Mouse (Mus musculus) granulocyte monocyte progenitor cell, adult 5-6 weeks (primary cell): ENCODE data around the gene Spata31d1b. TPM values are rescaled to one million over a fixed set of nuclear protein-coding genes. Genes with fewer than 3 reads are reported as not detected.
"Not testable (repeated sequence)": the region's sequence is repeated elsewhere in the genome, so short reads cannot be mapped to it uniquely, and the experiment has no call there.

Experiments used
- ATAC-seq: replicated peaks from 2 replicates; pipeline ENCODE4 v1.8.0; 2016; ENCODE audit warnings: mild to moderate bottlenecking, moderate TSS enrichment, inconsistent platforms; ENCODE audit not compliant: poor library complexity, severe bottlenecking
- total RNA-seq, 2 experiments: library from RNA; stranded (forward) in 1 of 2; stranded (reverse) in 1 of 2; fragments of 200-712, 200-1000 nt in 1 of 2; fragments of >200 nt in 1 of 2; fragmentation: Nextera tagmentation in 1 of 2; gene quantifications; 2 replicates each; pipeline ENCODE4 v1.2.3; 2014 to 2017

Spata31d1b gene
- total RNA-seq, 2 experiments from 2014 or later: not detected

DNA sequence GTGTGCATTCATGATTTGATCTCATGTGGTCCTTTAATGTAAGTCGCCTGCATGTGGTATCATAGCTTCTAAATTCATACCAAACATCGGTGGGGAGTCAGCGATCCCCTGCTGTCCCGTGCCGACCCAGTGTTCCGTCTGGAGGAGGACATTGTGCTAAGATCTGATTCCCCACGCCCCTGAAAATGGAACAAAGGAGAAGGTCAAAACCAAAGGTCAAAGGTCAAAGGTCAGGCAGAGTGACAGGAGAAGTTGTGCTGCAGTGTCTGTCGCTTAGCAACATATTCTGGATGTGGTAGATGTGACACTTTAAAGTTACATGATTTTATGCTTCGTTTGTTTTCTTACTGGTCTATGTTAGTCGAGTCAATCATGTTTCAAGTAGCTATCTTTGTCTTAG lies 20.6 kb upstream of the Spata31d1b start:
- no peak for ATAC-seq

DNA sequence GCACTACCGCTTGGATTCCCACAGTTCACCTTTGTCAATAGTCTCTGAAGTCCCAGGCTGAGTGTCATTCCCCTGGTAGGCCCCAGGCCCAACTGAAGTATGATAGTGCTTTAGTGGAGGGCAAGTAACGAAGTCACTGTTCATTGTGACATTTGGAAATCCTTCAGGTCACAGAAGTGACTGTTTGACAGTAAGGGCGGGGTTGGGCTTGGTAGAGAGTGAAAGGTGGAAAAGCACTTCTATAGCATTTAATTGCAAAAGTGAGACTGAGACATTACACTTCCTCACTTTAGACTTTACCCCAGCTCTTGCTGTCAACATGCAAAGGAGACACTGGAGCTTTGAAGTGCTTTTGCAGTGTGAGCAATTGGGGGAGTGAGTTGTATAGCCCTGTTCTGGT lies 18.1 kb upstream of the Spata31d1b start, which contains the start of gene 4921517D22Rik:
4921517D22Rik (minus strand) TSS at position 101 of the 400 bp plus-strand sequence.
- ATAC-seq: no peak

- ATAC-seq: no peak
Observed at GRCm38 (mm10) chr13:59695781-59696180, 16.3 kb upstream of the Spata31d1b start.

DNA sequence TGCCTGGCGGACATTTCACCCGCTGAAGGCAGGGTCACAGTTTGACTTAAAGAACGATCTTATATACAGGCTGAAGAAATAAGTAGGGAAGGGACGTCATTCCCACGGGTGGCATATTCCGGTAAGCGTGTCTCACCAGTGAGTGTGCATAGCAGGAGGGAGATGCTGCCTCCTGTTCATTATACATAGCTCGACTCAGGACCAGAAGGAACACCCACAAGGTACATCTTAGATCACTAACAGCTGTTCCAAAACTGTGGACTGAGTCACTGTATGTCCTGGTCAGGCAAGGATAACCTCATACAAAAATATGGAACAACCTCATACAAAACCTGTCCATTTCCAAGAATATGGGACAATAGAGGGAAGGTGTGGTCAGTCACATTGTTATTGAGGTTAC lies 13.0 kb upstream of the Spata31d1b start:
- 0 out of 2 replicates have a peak, but pooled peaks have one; percentile 23 for ATAC-seq

- ATAC-seq: not testable (repeated sequence)
Observed at GRCm38 (mm10) chr13:59700137-59700536, 11.9 kb upstream of the Spata31d1b start.

- ATAC-seq: no peak
Observed at GRCm38 (mm10) chr13:59703514-59703913, 8.6 kb upstream of the Spata31d1b start.

DNA sequence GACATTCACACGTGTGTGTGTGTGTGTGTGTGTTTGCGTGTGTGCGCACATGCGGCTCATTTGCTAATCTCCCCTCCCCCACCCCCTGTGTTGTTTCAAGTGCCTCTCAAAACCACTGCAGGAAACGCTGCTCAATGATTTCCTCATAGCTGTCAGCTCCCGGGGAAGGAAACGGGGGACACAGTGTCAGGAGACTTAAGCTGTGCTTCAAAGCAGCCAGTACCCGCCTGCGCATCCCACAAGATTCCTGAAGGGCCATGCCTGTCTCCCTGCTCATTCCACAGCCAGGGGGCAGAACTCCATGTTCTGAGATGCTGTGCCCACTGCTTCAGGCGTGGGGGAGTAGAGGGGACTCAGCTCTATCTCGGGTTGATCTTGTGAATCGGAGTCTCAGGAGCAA lies 7.5 kb upstream of the Spata31d1b start:
- ATAC-seq: peak; percentile 82

- no peak for ATAC-seq
Observed at GRCm38 (mm10) chr13:59710230-59710629, 1.9 kb upstream of the Spata31d1b start, which contains the start of gene Spata31d1a. Spata31d1a (minus strand) TSS chr13:59710330.

GRCm38 (mm10) chr13:59713710-59714109 lies 1.6 kb downstream of the Spata31d1b start:
- no peak for ATAC-seq

GRCm38 (mm10) chr13:59718857-59719440 lies 6.9 kb downstream of the Spata31d1b start:
- peak; percentile 22; the same call in 1 of the 2 replicates for ATAC-seq

DNA sequence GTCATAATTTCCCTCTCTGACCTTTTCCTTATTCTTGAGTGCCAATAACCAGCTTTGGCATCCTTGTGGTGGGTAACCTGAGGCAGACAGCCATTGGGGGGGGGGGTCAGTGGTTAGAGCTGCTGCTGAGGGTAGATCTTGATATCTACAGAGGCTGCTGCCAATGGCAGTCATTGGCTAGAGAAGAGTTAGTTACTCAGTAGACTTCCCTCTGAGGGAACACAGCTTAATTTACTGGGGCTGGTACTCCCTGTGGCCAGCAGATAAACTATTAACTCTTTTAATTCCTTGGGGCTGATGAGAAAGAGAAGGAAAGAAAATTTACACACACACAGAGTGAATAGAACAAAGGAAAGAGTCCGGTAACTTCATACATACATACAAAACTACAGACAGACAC lies 7.4 kb downstream of the Spata31d1b start:
- no peak for ATAC-seq

GRCm38 (mm10) chr13:59722089-59722488 lies 10.0 kb downstream of the Spata31d1b start:
- ATAC-seq: not testable (repeated sequence)

DNA sequence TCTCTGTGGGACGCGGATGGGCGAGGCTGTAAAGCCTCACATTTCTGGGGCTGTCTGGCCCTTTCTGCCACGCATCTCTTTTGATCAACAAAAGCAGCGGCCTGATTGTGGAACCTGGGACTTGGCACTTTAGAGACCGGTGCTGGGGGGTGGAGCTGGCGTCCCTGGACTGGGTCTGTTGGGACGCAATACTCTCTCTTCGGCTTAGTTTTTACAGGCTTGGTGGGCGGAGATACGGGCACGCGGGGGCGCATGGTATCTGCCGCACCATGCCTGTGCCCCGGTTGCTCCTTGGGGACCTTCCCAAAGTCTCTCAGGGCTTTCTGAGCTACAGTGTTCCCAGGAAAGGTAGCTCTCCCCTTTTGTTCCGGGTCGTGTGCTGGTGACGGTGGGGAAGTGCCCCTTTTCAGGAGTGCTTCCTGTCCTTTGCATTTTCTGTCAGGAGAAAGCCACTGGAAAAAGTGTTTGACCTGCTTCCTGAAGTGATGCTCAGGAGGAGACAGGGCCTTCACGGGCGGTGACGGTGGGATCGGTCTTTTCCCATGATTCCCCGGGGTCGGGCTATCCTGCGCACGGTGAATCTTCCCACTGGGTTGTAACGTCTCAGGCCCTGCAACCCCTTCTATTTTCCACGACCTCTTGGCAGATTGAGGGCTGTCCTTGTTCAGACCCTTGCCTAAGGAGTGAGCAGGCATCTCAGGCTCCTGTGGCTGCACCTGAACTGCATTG lies 14.2 kb downstream of the Spata31d1b start:
- ATAC-seq: no peak; the same call in 1 of the 2 replicates

GRCm38 (mm10) chr13:59728378-59729093 lies 16.5 kb downstream of the Spata31d1b start:
- ATAC-seq: peak; percentile 93

GRCm38 (mm10) chr13:59731652-59732051 lies 19.6 kb downstream of the Spata31d1b start, which contains the start of gene Spata31d1d:
Spata31d1d (minus strand) TSS chr13:59731752.
- ATAC-seq: no peak

GRCm38 (mm10) chr13:59733936-59734335 lies 21.9 kb downstream of the Spata31d1b start:
- ATAC-seq: no peak

GRCm38 (mm10) chr13:59734347-59734746 lies 22.3 kb downstream of the Spata31d1b start:
- 0 out of 2 replicates have a peak, but pooled peaks have one; percentile 12 for ATAC-seq

- ATAC-seq: peak; percentile 79
Observed at GRCm38 (mm10) chr13:59735190-59735589, 23.1 kb downstream of the Spata31d1b start.

DNA sequence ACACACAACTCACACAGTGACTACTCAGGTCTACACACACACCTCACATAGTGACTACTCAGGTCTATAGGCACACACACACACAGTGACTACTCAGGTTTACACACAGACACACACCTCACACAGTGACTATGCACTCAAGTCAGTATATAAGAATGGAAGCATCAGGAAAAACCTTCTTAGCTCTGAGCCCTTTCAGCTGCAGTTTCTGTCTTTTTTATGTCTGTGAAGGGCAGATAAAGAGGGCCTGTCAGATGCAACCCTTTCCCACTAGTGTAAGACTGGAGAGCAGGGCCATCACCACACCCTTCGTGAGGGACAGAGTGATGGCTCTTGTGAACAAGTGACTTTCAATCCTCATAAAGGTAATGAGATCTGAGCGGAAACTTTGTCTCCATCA lies 26.4 kb downstream of the Spata31d1b start:
- ATAC-seq: no peak

DNA sequence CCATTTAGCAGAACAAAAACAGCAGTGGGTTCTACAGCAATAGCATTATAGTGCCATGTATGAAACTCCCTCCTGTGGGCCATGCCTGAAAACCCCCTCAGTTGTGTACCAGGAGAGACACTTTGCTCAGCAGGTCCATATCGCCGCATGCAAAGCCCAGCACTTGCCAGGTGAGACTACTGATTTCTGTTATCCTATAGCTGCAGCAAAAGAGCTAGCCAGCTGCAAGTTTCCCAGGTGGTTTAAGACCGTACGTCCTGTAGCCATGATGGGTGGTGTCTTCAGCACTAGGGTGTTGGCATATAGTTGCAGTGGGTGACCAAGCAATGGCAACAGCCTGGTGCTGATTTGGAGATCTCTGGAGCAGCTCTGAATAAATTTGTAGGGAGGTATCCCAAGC lies 27.3 kb downstream of the Spata31d1b start:
- ATAC-seq: no peak

GRCm38 (mm10) chr13:59741096-59741495 lies 29.0 kb downstream of the Spata31d1b start:
- ATAC-seq: no peak
